Mouse (Mus musculus) kidney, embryonic 16.5 days (tissue): ENCODE results near the gene Tpx2. TPM values are rescaled to one million over a fixed set of nuclear protein-coding genes. Genes with fewer than 3 reads are reported as not detected.

ENCODE experiments used
- ATAC-seq: fragments of 200-750 bp; cut with Nextera tagmentation; 2 replicates; pipeline ENCODE4 v1.8.0; 2017; ENCODE audit warnings: moderate TSS enrichment; ENCODE audit not compliant: low FRiP score, low TSS enrichment
- H3K27ac ChIP-seq: fragments of 300-500 bp; sonication (generic); 2 replicates; pipeline ENCODE4 v1.5.1; 2014; ENCODE audit warnings: low read length
- H3K27me3 ChIP-seq: fragments of 300-500 bp; sonication (generic); 2 replicates; pipeline ENCODE4 v1.6.1; 2014; ENCODE audit warnings: low read length, control low read depth, mixed read lengths; ENCODE audit not compliant: insufficient read depth
- H3K36me3 ChIP-seq: fragments of 300-500 bp; sonication (generic); 2 replicates; pipeline ENCODE4 v1.6.1; 2014; ENCODE audit warnings: low read length, control low read depth, mixed read lengths; ENCODE audit not compliant: insufficient read depth
- H3K4me1 ChIP-seq: fragments of 300-500 bp; sonication (generic); 2 replicates; pipeline ENCODE4 v1.6.1; 2014; ENCODE audit warnings: low read length, control low read depth, mixed read lengths; ENCODE audit not compliant: insufficient read depth
- H3K4me2 ChIP-seq: fragments of 300-500 bp; sonication (generic); replicated peaks from 2 replicates; pipeline ENCODE4 v1.6.1; 2014; ENCODE audit warnings: low read depth, low read length
- H3K4me3 ChIP-seq: fragments of 300-500 bp; sonication (generic); 2 replicates; pipeline ENCODE4 v1.5.1; 2014; ENCODE audit warnings: mild to moderate bottlenecking, low read length
- H3K9ac ChIP-seq: fragments of 300-500 bp; sonication (generic); replicated peaks from 2 replicates; pipeline ENCODE4 v1.6.1; 2014; ENCODE audit warnings: low read length
- H3K9me3 ChIP-seq: fragments of 300-500 bp; sonication (generic); 2 replicates; pipeline ENCODE4 v1.6.1; 2016; ENCODE audit warnings: low read length, control low read depth
- WGBS: fragments of 180-500 bp; shearing (Covaris S2); extraction: QIAGEN DNeasy Blood & Tissue Kit; methylation state at CpG from one replicate; pipeline ENCODE4 v1.1.7; 2014; 5-methylcytosine and 5-hydroxymethylcytosine counted together
- polyA plus RNA-seq: library from polyadenylated mRNA; unstranded; fragments of >200 nt; fragmentation: Nextera tagmentation; extraction: Ambion mirVana; gene quantifications from 2 replicates; pipeline ENCODE4 v1.2.1, GENCODE M21; 2015

Gene Tpx2
- polyA plus RNA-seq, 1 experiment from 2014 or later, result 83.9 TPM

DNA sequence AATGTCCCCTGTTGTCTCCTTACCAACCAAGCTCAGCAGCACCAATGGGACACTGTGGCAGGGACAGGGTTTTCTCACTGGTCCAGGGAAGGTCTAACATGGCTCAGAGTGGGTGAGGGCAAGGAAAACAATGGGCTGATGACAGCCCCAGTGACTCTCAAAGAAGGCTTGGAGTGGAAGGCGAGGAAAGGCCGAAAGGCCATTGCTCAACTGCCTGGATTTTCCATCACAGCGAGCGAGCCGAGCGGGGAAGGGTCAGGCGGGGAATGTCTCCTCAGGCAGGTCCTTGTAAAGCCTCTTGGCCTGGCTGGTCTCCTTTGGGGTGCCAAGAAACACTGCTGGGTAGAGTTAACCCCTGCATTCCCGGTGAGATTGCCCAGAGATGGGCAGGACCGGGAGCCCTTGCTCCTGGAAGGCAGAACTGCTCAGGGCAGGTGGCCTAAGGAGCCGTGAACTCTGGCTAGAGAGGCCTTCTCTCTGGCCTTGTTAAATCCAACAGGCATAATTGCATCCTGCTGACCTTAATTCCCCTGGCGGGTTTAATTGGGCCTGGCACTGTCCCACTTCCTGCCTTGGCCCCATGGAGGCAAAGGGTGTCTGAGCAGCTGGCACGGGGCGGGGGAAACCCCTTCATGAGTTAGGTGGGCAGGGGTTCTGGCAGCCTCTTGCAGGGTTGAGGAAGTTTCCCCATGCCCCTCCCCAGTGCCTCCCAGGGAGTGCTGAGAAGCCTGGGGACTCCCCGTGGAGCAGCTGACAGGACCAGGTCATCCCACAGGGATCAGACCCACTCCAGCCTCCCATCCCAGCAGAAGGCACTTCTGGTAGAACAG is 59.6 kb downstream of the Tpx2 start:
- 49% methylated on average over 14 of the region's 14 CpGs for WGBS

DNA sequence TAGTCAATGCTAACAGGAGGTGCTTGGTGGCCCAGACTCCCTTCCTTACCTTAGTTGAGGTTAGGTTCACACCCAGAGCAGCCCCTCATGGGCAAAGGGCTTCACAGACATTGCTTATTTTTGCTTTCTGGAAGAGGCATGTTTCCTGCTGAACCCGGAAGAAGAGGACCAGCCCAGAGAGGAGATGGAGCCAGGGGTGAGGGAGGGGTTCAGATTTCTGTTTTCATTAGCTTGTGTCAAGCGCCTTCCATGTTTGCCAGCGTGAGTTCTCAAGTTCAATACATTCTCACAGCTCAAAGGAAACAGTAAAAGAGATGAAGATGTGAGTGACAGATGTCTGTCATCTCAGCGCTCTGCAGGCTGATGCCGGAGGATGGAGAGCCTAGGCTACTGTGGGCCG is 62.1 kb downstream of the Tpx2 start:
- peaks cover 35% of the 10 kb centered on the region for H3K4me1 ChIP-seq
- H3K4me3 ChIP-seq, result no peak overlapping the region
- WGBS, result 58% methylated on average over 6 of the region's 6 CpGs
- no peaks in the 10 kb centered on the region for H3K36me3 ChIP-seq
- no peak overlapping the region for H3K4me2 ChIP-seq
- peaks cover 24% of the 10 kb centered on the region for H3K27me3 ChIP-seq
- no peak overlapping the region for H3K9ac ChIP-seq
- H3K9me3 ChIP-seq, result no peaks in the 10 kb centered on the region
- ATAC-seq, result no peak
- H3K27ac ChIP-seq, result no peak overlapping the region

More for the DNA sequence above, 59.6 kb downstream of the Tpx2 start:
- Histone ChIP-seq H3K4me3 (no peak overlapping the region), H3K9me3 (no peaks in the 10 kb centered on the region), H3K4me1 (peaks cover 43% of the 10 kb centered on the region), H3K9ac (no peak overlapping the region), H3K27me3 (peaks cover 9% of the 10 kb centered on the region), H3K27ac (no peak overlapping the region), H3K36me3 (no peaks in the 10 kb centered on the region), H3K4me2 (no peak overlapping the region)
- ATAC-seq, result no peak

DNA sequence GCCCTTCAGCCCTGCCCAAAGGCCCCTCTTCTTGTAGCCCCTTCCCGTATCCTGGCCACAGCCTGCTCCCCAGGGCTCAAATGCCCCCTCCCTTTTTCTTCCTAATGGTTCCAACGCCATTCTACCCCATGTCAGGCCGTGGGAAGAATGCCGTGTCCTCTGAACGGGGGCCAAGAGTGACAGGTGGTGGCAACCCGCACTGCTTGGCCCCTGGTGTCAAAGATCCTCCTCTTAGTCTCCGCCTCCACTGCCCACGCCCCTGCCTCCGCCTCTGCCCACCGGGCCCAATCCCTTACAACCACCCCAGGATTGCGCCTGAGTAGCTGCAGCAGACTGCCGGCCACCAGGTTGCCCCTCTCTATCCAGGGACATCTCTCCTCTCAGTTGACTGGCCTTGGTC is 63.3 kb downstream of the Tpx2 start, which contains the start of gene Mylk2:
Mylk2 (plus strand) TSS at position 322 of the 400 bp plus-strand sequence.
- no peaks in the 10 kb centered on the region for H3K36me3 ChIP-seq
- no peak within 1 kb of the TSS for H3K9ac ChIP-seq
- H3K4me2 ChIP-seq, result no peak within 1 kb of the TSS
- H3K4me3 ChIP-seq, result no peak within 1 kb of the TSS
- H3K4me1 ChIP-seq, result peaks cover 27% of the 10 kb centered on the region
- no peak for ATAC-seq
- H3K9me3 ChIP-seq, result no peaks in the 10 kb centered on the region
- no peak within 1 kb of the TSS for H3K27ac ChIP-seq
- H3K27me3 ChIP-seq, result peaks cover 24% of the 10 kb centered on the region
- WGBS, result 16% methylated on average over 12 of the region's 12 CpGs

DNA sequence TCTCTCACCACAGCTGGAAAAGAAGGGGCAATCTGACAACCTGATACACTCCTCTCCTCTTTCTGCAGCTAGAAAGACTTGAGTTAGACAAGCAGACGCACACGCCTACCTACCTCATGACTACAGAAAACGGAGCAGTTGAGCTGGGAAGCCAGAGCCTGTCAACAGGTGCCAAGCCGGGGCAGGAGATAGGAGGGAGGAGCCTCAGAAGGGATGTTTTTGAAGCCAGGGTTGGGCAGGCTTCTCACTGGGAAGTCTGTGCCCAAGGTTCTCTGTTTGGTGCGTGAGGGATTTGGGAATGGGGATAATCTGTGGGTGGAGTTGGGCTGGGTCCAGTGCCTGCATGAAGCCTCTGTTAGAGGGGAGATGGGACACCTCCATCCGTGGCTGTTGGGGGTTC is 63.7 kb downstream of the Tpx2 start:
- H3K27me3 ChIP-seq, result peaks cover 24% of the 10 kb centered on the region
- no peak overlapping the region for H3K9ac ChIP-seq
- 31% methylated on average over 6 of the region's 6 CpGs for WGBS
- ATAC-seq, result no peak
- H3K27ac ChIP-seq, result no peak overlapping the region
- H3K4me3 ChIP-seq, result no peak overlapping the region
- no peaks in the 10 kb centered on the region for H3K9me3 ChIP-seq
- no peak overlapping the region for H3K4me2 ChIP-seq
- H3K36me3 ChIP-seq, result no peaks in the 10 kb centered on the region
- H3K4me1 ChIP-seq, result peaks cover 23% of the 10 kb centered on the region

DNA sequence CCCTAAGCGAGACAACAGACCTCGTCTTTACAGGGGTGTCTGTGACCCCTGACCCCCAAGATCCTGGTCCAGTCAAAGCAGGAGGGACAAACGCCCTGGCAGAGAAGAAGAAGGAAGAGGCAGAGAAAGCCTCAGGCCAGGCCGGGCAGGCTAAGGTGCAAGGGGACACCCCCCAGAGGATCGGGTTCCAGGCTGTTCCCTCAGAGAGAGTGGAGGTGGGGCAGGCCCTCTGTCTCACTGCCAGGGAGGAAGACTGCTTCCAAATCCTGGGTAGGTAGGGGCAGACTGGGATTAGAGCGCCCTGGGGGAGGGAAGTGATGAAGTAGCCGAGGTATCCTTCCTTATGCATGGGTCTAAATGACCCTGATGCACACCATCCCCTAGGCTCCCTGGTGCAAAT is 65.7 kb downstream of the Tpx2 start:
- Histone ChIP-seq H3K4me2 (no peak overlapping the region), H3K4me1 (peaks cover 13% of the 10 kb centered on the region), H3K27me3 (peaks cover 24% of the 10 kb centered on the region), H3K36me3 (no peaks in the 10 kb centered on the region), H3K4me3 (no peak overlapping the region), H3K9ac (no peak overlapping the region), H3K27ac (no peak overlapping the region), H3K9me3 (no peaks in the 10 kb centered on the region)
- no peak for ATAC-seq
- 24% methylated on average over 7 of the region's 7 CpGs for WGBS

GRCm38 (mm10) chr2:152914310-152915120 is 66.8 kb downstream of the Tpx2 start:
- peak overlapping the region; percentile 30 for H3K4me2 ChIP-seq
- no peak overlapping the region for H3K27ac ChIP-seq
- peaks cover 24% of the 10 kb centered on the region for H3K27me3 ChIP-seq
- ATAC-seq, result peak; percentile 73
- H3K9me3 ChIP-seq, result no peaks in the 10 kb centered on the region
- H3K9ac ChIP-seq, result no peak overlapping the region
- H3K4me3 ChIP-seq, result no peak overlapping the region
- peaks cover 13% of the 10 kb centered on the region for H3K4me1 ChIP-seq
- 2% methylated on average over 18 of the region's 18 CpGs for WGBS
- H3K36me3 ChIP-seq, result no peaks in the 10 kb centered on the region

DNA sequence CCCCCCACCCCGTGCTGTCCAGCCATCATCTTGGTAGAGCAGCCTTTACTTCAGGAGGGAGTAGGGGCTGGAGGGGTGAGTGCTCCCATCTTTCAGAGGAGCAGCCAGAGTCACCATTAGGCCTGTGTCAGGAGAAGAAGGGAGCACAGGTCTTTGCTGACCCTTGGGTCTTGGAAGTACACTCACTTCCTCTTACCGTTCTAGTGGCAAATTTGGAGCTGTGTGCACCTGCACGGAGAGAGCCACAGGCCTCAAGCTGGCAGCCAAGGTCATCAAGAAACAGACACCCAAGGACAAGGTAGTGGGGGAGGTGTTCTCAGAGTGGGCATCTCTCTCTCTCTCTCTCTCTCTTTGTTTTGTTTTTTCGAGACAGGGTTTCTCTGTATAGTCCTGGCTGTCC is 67.7 kb downstream of the Tpx2 start:
- H3K9me3 ChIP-seq, result no peaks in the 10 kb centered on the region
- ATAC-seq, result no peak
- no peak overlapping the region for H3K4me2 ChIP-seq
- no peak overlapping the region for H3K9ac ChIP-seq
- H3K4me3 ChIP-seq, result no peak overlapping the region
- no peaks in the 10 kb centered on the region for H3K36me3 ChIP-seq
- 41% methylated on average over 4 of the region's 4 CpGs for WGBS
- peaks cover 24% of the 10 kb centered on the region for H3K27me3 ChIP-seq
- no peak overlapping the region for H3K27ac ChIP-seq
- H3K4me1 ChIP-seq, result peaks cover 13% of the 10 kb centered on the region

DNA sequence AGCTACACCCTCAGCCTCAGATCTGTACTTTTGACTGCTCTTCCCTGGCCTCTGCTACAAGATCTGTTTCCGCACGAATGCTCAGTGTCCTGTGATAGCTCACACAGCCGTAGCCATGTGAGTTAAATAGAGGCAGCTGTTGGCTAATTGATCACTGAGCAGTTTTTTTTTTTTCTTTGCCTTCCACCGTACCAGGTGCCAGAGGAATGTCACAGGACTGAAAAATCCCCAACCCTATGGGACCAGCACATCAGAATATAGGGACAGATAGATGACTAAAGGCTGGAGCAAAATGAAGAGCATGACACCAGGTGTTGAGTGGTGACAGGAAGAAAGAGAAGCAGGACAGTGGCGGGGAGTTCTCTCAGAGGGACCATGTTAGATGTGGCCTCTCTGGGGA is 68.3 kb downstream of the Tpx2 start:
- Histone ChIP-seq H3K9ac (no peak overlapping the region), H3K27me3 (peaks cover 24% of the 10 kb centered on the region), H3K4me3 (no peak overlapping the region), H3K9me3 (no peaks in the 10 kb centered on the region), H3K36me3 (no peaks in the 10 kb centered on the region), H3K4me2 (no peak overlapping the region), H3K4me1 (peaks cover 13% of the 10 kb centered on the region), H3K27ac (no peak overlapping the region)
- 48% methylated on average over 5 of the region's 5 CpGs for WGBS
- no peak for ATAC-seq

DNA sequence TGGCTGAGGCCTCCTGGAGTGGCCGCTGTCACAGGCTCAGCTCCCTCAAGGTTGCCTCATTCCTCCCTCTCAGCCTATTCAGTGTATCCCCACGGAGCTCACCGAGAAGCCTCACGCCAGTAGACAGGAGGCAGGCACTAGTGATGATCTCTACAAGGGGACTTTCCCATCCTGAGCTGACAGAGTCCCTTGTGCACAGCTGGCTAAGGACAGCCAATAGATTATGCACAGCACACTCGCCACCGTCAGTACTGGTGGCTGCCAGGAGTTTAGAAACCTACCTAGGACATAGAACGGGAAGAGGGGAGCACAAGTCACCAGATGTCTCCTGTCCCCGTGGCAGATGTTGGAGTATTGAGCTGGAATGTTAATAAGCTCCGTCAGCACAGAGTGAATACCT is 69.9 kb downstream of the Tpx2 start:
- no peaks in the 10 kb centered on the region for H3K36me3 ChIP-seq
- H3K27me3 ChIP-seq, result peaks cover 11% of the 10 kb centered on the region
- ATAC-seq, result no peak
- H3K4me2 ChIP-seq, result no peak overlapping the region
- H3K9ac ChIP-seq, result no peak overlapping the region
- no peak overlapping the region for H3K27ac ChIP-seq
- no peaks in the 10 kb centered on the region for H3K9me3 ChIP-seq
- H3K4me3 ChIP-seq, result no peak overlapping the region
- 50% methylated on average over 9 of the region's 9 CpGs for WGBS
- H3K4me1 ChIP-seq, result peaks cover 13% of the 10 kb centered on the region

DNA sequence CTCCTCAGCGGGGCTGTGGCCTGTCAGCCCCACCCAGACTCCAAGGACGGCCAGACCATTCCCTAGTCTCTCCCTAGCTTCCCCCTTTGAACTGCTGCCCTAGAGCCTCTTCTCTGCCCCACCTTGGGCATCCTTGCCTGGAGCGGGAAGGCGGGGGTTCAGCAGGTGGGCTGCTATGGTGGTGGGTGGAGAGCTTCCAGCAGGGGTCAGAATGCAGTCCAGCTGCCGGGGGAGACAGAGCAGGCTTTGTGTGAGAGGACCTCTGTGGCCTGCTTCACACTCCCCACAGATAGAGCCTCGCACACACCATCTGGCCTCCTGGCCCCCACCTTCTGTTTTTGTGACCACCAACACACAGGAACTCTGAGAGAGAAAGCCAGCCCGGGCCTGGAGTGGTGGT is 74.6 kb downstream of the Tpx2 start:
- WGBS, result 39% methylated on average over 7 of the region's 7 CpGs
- peaks cover 41% of the 10 kb centered on the region for H3K4me1 ChIP-seq

More for the DNA sequence above, 74.6 kb downstream of the Tpx2 start:
- Histone ChIP-seq H3K4me3 (no peak overlapping the region), H3K36me3 (no peaks in the 10 kb centered on the region), H3K9ac (no peak overlapping the region), H3K27me3 (no peaks in the 10 kb centered on the region), H3K9me3 (no peaks in the 10 kb centered on the region), H3K27ac (no peak overlapping the region), H3K4me2 (no peak overlapping the region)
- ATAC-seq, result no peak
